Mouse (Mus musculus) lung, postnatal 4 days (tissue): ENCODE data around the gene Sez6l2.

Experiments
- DNase-seq, 2 experiments: peaks; one replicate each; pipeline ENCODE4 v3.0.0; 2021

The Sez6l2 gene

DNA sequence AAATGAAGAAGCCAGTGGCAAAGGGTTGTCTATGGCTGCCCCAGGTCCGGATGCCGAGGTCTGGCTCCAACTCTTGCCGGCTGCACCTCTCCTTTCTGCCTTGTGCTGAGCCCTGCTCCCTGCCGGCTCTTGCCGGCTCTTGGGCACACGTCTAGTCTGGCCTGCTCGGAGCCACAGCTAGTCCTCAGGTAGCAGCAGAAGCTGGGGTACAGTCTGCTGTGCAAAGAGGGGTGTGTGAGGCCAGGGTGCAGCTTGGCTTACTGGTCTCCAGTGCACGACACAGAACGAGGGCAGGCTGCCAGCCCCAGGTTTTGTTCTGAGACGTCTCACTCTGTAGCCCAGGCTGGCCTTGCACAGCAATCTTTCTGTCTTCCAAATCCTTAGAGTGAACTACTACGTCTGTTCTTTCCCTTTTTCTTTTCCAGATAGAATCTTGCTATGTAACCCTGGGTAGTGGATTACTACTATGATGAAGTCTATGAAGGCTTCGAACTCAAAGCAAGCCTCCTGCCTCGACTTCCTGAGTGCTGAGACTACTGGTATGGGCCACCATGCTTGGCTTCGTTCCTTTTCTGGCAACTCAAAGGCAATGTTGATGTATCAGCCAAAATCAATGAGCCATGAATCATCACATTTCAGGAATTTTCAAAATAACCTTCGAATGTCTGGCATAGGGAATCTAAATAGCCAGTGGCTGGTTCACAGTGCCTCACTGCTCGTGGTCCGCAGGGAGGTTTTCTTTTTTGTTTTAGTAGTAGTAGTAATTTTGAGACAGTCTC lies 59.1 kb downstream of the Sez6l2 start:
- DNase-seq, result no peak

DNA sequence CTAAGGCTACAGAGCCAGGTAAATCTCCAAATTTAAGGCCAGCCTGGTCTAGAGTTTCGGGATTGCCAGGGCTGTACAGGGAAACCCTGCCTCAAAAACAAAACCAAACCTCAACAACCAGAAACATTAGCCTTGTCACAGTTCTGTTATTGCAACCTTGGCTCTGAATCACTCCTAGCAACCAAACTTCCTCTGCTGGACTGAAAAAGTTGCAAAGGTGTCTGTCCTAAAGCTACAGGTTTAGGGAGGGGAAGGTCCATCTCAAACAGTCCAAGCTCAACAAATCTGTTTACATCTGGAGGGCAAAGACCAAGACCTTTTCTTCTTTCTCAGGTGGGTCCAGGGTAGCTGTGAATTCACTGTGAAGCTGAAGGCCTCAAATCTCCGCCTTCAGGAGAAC lies 60.7 kb downstream of the Sez6l2 start:
- no peak for DNase-seq

DNA sequence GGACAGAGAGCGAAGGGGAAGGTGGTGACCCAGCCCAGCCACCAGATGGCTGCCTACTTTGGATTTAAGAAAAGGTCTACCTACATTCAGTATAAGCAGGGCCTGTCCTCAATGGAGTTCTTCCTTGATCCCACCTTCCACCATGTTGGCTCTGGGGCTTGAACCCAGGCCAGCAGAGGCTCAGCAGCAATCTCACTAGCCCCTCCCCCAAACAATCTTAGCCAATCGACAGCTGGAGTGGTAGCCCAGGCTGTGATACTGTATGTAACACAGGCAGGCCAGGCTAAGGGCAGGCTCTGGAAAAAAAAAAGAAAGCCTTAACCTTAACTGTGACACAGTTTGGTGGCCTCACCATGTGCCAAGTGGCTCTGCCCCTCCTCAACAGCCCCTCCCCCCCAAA lies 61.4 kb downstream of the Sez6l2 start:
- DNase-seq, result no peak

DNA sequence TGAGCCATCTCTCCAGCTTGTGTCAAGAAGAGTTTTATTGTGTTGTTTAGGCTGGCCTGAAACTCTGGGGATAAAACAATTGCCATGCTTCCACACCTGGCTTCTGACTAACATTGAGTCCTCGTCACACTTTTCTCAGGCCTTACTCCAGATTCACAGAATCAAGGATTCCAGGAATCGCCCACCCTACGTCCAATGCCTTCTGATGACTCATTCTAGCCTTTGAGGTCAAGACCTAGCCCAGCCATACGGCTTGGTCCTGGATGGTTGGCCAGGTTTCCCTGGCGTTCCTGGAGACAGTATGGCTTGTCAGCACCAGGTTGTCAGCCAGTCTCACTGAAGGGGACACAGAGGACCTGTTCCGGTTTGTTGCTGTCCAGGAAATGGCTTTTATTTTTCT lies 62.0 kb downstream of the Sez6l2 start:
- no peak for DNase-seq

DNA sequence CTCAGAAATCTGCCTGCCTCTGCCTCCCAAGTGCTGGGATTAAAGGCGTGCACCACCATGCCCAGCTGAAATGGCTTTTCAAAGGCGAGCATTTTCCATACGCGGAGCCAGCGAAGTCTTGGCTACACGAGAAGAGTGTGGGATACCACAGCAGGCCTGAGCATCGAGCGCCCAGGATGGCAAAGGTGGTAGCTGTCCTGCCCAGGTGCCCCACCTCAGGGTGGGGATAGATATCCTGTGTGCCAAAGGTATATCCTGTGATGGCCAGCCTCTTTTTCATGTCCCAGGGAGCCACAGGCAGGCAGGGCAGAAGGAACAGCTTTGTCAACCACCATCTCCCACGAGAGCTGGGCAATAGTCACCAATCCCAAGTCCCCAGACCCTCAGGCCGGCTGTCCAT lies 62.5 kb downstream of the Sez6l2 start:
- no peak for DNase-seq

DNA sequence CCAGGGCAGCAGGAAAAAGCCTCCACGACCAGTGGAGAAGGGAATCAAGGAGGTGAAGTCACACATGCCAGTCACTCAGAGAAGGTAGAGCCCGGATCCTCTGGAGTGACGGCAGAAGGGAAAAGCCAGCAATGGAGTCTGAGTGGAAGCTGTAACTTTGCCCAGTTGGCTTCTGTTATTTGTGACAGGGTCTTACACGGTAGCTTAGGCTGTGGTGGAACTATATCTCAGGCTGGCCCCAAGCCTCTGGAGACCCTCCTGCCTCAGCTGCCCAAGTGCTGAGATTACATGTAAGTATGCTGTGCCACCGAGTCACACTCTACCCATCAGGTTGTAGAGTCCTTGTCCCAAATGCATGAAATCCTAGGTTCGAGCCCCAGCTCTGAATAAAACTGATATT lies 63.0 kb downstream of the Sez6l2 start:
- no peak for DNase-seq

DNA sequence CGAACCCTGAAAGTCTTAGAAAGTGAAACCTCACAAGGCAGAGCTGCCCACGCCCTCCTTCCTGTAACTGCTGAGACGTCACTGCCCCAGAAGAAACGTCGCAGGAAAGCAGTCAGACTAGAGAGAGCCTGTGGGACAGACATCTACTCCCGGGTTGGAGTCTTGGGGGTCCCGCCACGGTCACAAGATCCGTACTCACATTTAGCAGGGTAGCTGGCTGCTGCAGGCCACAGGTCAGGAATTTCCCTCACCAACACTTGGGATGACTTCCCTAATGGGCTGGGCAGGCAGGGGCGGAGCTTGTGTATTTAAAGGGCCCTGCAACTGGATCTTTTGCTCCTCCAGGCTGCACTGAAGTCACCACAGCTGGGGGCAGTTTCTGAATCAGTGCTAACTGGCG lies 64.0 kb downstream of the Sez6l2 start, which contains the start of gene Mvp:
Mvp (minus strand) TSS at position 302 of the 400 bp plus-strand sequence.
- peak; percentile 80 to 84 for DNase-seq

DNA sequence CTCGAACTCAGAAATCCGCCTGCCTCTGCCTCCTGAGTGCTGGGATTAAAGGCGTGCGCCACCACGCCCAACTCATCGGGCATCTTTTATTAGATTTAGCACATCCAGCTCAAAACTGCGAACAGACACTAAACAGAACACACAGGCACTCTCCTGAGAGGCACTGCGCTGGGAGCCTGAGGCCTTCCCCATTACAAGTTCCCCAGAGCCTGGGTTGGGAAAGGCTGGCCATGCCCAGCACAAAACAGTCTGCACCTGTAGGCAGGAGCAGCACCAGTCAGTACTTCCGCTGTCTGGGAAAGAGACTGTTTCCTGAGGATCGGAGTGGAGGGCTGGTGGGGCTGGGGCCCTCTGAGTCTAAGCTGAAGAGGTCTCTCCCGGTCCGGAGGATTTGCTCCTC lies 64.6 kb downstream of the Sez6l2 start:
- no peak for DNase-seq

DNA sequence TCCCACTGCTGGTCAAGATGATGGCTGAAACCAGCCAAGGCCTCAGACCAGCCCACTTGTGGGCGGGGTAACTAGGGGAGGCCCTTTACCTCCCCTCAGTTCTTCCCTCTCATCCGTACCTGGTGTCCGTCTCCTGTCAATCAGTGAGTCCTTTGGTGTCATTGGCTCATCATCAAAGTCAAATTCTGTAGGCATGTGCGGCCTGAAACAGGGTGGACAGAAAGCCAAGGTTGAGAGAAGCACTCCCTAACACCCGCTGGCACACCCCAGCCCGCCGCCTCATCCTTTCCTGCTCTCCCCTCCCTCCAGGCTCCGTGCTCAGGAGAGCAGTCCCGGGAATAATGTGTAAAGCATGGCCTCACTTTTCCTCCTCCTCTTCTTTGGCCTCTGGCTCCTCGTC lies 65.7 kb downstream of the Sez6l2 start:
- peak; percentile 60 to 63 for DNase-seq

DNA sequence TGATC lies 65.9 kb downstream of the Sez6l2 start, which contains the start of gene Pagr1b:
Pagr1b (minus strand) TSS at position 4 of the 5 bp plus-strand sequence.
- no peak for DNase-seq

DNA sequence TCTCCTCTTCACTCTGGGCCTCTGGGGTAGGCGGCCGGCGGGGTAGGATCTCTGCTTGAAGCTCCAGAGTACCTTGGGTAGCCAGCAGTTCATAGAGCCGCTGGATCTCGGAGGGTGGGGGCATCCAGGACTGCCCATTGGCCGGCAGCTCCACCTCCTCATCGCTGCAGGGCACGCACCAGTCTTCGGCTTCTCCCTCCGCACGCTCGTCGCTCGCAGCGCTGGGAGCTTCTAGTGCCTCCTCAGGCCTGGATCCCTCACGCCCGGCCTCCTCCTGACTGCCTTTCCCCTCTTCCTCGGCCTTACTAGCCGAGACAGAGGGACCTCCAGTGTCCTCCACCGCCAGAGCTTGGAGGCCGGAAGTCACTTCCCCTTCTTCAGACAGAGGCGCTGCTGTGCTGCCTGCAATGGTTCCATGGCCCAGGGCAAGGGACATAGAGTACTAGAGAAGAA lies 66.1 kb downstream of the Sez6l2 start:
- no peak for DNase-seq

DNA sequence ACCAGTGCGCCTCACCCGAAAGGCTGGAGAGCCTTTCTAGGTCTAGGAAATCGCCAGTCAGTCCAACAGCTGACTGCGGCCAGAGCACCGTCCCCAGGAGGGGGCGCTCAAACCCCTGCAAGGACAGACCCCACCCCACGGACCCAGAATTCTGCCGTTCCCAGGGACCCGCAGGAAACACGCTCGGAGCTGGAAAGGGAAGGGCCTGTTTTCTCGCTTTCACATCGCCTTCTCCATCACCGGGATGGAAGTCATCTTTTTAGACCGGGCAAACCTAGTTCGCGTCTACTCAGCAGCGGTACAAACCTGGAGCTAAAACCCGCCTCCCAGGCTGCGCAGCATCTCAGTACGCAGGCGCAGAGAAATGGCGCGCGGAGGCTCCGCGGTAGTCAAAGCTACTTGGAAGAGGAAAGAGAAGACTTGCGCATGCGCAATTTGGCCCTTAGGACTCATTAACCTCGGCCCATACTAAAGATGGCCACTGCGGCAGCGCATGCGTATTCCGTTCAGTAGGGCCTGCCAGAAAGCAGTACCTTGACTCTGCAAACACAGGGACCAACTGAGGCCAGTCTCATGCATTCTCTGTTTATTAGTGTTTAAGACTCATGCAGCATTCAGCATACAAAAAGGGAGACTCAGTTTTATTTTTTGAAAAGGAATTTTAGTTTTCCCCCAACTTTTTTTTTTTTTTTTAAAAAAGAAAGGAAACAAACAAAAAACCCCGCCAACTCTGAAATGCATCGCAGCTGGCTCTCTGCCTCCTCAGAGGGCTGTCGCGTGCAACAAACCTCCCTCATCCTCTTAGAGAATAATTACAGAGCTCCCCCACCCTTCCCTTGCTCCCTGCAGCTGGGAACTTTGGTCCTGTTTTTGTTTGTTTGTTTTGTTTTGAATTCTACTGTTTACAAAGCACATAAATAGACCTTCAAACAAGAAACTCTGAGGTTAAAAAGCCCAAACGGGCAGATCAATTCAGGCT lies 66.9 kb downstream of the Sez6l2 start, which contains the start of gene Pagr1a:
Pagr1a (minus strand) TSS at position 382 of the 979 bp plus-strand sequence.
- peak; percentile 97 for DNase-seq

DNA sequence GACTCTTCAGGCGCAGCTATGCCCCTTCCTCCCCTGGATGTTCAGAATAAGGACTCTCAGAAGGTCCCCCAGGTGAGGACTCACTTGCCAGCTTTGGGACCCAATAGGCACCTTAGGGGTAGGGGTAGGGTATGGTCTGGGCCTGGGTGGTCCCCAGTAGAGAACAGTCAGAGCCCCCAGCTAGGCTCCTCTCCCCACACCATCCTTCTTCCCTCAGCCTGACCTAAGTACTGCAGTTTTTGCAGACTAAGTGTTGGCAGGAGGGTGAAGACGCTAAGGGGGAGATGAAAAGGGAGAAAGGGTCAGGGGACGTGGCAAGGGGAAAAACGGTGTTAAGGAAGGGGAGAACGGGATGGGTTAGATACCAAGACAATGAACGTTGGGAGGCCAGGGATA lies 67.6 kb downstream of the Sez6l2 start:
- no peak for DNase-seq

DNA sequence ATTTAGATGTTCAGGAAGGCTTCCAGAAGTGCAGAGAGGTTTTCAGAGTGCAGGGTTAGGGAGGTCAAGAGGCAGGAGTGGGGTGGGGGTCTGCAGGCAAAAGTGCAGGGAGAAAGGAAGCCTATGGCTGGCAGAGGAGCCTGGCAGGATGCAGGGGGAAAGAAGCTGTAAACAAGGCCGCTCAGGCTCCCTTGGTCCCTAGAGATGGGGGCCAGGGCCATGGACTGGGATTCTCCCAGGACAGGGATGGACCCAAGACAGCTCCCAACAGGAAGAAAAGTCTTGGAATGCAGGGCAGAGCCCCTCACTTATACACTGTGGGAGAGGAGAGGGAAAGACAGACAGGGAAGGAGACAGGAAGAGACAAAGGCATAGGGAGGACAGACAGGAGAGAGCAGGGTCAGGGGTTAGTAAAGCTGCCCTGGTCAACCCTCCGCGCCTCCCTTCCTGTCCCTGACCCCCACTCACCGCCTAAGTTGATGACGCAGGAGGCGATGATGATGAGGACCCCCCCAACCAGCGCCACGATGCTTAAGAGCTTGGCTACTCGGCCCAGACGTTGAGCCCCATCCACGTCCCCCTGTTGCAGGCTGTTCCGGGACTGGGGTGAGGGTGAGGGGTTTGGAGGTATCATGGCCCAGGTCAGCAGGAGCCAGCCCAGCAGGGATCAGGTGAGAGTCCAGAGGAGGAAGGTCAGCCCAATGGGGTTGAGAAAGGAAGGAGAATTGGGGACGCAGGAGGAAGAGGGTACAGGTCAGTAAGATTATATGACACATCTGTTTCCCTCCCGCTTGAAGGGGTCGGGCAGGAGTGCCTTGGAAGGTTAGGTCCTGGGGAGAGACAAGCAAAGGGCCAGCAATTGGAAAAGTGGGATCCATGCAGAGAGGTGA lies 68.3 kb downstream of the Sez6l2 start:
- DNase-seq, result no peak

DNA sequence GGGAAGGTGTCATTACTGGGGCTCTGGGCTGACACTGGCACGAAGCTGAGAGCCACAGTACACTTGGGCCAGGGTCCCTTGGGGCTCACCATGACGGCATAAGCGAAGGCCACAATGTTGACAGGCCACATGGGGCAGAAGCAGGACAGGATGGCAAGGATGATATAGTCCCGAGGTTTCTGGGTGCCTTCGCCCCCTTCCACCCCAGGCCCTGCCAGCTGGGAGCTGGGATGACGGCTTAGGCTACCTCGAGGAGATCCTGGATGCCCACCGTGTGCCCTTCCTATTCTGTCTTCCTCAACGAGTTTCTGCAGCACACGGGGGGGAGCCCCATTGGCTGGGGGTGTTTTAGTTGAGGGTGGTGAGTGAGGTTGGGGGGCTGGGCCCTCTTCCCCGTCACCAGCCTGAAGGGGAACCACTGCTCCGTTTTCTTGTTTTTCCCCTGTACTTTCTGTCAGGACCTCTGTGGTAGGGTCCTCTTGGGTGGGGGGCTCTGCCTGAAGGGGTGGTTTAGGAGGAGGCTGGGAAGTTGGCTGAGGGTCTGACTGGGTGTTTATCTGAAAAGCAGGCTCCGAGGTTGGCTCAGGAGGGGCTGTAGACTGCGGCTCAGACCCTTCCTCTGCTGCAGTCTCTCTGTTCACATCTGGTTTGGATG lies 69.1 kb downstream of the Sez6l2 start:
- no peak for DNase-seq

DNA sequence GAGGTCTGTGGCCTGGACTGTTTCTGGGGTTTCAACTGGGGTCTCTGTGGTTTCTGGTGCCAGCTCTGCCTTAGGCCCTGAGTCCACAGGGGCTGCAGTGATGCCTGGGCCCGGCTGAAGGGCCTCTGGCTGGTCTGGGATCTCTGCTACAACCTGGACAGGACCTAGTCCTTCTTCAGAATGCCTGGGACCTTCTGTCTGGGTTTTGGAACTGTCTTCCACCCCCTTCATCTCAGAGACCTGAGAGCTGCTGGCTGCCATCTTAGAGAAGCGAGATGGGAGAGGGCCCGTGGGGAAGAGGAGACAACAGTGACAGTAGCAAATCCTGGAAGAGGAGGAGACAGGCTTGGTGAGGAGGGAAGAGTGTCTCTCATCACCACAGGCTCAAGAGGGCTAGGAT lies 69.7 kb downstream of the Sez6l2 start:
- DNase-seq, result no peak
